Mouse (Mus musculus) midbrain, postnatal 0 days (tissue): ENCODE data around the gene Dcaf5. TPM values are rescaled to one million over a fixed set of nuclear protein-coding genes. Genes with fewer than 3 reads are reported as not detected.

Source experiments
- ATAC-seq: fragments of 200-750 bp; cut with Nextera tagmentation; 2 replicates; pipeline ENCODE4 v1.8.0; 2017; ENCODE audit warnings: moderate number of reproducible peaks, mild to moderate bottlenecking, moderate TSS enrichment, moderate library complexity; ENCODE audit not compliant: low FRiP score
- DNase-seq: peaks from one replicate; pipeline ENCODE4 v3.0.0-alpha.2; 2015; ENCODE audit warnings: low spot score
- H3K27ac ChIP-seq: fragments of 300-500 bp; sonication (generic); 2 replicates; pipeline ENCODE4 v1.5.1; 2014; ENCODE audit warnings: low read depth, mild to moderate bottlenecking, low read length, mixed read lengths
- H3K27me3 ChIP-seq: fragments of 300-500 bp; sonication (generic); 2 replicates; pipeline ENCODE4 v1.6.1; 2014; ENCODE audit warnings: low read length, control low read depth, mixed read lengths; ENCODE audit not compliant: insufficient read depth
- H3K36me3 ChIP-seq: fragments of 300-500 bp; sonication (generic); 2 replicates; pipeline ENCODE4 v1.6.1; 2014; ENCODE audit warnings: low read length, control low read depth, mixed read lengths; ENCODE audit not compliant: insufficient read depth
- H3K4me1 ChIP-seq: fragments of 300-500 bp; sonication (generic); 2 replicates; pipeline ENCODE4 v1.6.1; 2014; ENCODE audit warnings: mild to moderate bottlenecking, control low read depth, antibody characterized with exemption, low read length, mixed read lengths; ENCODE audit not compliant: insufficient read depth
- H3K4me2 ChIP-seq: fragments of 300-500 bp; sonication (generic); 2 replicates; pipeline ENCODE4 v1.6.1; 2014; ENCODE audit warnings: low read depth, mild to moderate bottlenecking, low read length, mixed read lengths; ENCODE audit not compliant: poor library complexity, severe bottlenecking
- H3K4me3 ChIP-seq: fragments of 300-500 bp; sonication (generic); 2 replicates; pipeline ENCODE4 v1.5.1; 2014; ENCODE audit warnings: low read depth, mild to moderate bottlenecking, low read length, moderate library complexity
- H3K9ac ChIP-seq: fragments of 300-500 bp; sonication (generic); replicated peaks from 2 replicates; pipeline ENCODE4 v1.6.1; 2014; ENCODE audit warnings: mild to moderate bottlenecking, low read length, moderate library complexity, mixed read lengths; ENCODE audit not compliant: poor library complexity, severe bottlenecking
- H3K9me3 ChIP-seq: fragments of 300-500 bp; sonication (generic); 2 replicates; pipeline ENCODE4 v1.6.1; 2016; ENCODE audit warnings: low read length, control low read depth
- CTCF ChIP-seq: IDR thresholded peaks from 2 replicates; pipeline ENCODE4 v1.5.1; 2016; ENCODE audit warnings: antibody characterized with exemption, mild to moderate bottlenecking
- WGBS: fragments of 180-500 bp; shearing (Covaris S2); extraction: QIAGEN DNeasy Blood & Tissue Kit; methylation state at CpG from one replicate; pipeline ENCODE4 v1.1.7; 2014; 5-methylcytosine and 5-hydroxymethylcytosine counted together
- polyA plus RNA-seq: library from polyadenylated mRNA; unstranded; fragments of >200 nt; fragmentation: Nextera tagmentation; extraction: Ambion mirVana; gene quantifications from 2 replicates; pipeline ENCODE4 v1.2.1, GENCODE M21; 2015
- total RNA-seq: library from RNA; depleted of rRNA; stranded (reverse); fragments of >200 nt; gene quantifications from 2 replicates; pipeline ENCODE4 v1.2.3, GENCODE M21; 2014; rRNA removed

Gene Dcaf5
- total RNA-seq: 71.6 and 97.6 TPM in 2 replicates
- 17.6 and 19.4 TPM in 2 replicates for polyA plus RNA-seq

DNA sequence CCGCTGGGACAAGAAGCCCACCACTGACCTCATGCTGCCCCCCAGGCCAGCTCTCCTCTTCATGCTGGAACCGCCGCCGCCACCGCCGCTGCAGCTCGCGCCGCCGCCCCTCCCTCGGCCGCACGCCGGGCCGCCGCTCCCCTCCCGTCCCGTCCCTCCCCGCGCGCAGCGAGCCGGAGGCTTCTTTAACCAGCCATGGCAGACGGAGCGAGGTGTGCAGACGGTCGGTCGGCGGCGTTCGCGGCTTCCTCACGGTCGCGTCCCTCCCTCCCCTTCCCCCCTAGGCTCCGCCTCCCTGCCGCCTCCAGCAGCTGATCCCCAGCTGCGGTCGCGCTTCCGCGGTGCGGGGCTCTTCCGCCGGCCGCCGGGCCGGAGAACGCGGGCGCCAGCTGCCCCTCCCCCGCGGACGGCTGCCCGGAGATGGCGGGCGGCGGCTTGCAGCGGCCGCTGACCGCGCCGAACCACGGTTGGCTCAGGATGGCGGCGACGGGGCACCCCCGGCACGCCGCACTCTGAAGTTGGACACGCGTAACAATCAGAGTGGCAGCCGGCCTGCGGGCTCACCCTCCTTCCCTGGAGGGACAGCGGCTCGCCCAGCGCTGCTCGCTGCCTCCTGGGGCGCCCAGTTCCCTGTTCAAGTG lies at the start of gene Dcaf5:
Gene Dcaf5, minus strand, starts transcription at position 266 of the 641 bp plus-strand sequence.
- Histone ChIP-seq H3K4me1 (0 out of 2 replicates have a peak, but pooled peaks cover 4% of the 10 kb centered on the region), H3K4me3 (peak within 1 kb of the TSS; percentile 93), H3K27me3 (no peaks in the 10 kb centered on the region), H3K36me3 (no peaks in the 10 kb centered on the region), H3K4me2 (peak within 1 kb of the TSS; percentile 71), H3K9ac (peak within 1 kb of the TSS; percentile 96), H3K9me3 (no peaks in the 10 kb centered on the region), H3K27ac (peak within 1 kb of the TSS; percentile 97)
- ATAC-seq (peak; percentile 67), DNase-seq (peak; percentile 80)
- no peak for TF ChIP-seq CTCF
- 2% methylated on average over 57 of the region's 79 CpGs for WGBS

DNA sequence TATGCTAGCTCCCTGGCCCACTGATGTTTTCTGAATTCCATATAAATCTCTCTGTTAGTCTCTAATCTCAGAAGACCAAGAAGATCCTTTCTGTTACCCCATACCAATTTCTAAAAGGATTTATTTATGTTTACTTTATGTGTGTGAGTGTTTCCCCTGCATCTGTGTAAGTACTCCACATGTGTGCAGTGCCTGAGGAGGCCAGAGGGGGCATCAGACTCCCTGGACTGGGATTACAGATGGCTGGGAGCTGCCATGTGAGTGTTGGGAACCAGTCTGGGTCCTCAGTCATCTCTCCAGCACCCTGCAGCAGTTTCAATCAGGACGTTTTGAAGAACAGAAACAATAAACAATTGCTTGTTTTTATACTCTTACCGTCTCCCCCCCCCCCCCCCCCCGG lies 47.0 kb upstream of the Dcaf5 start:
- Histone ChIP-seq H3K27ac (no peak overlapping the region), H3K4me2 (no peak overlapping the region), H3K4me1 (no peaks in the 10 kb centered on the region), H3K9me3 (no peaks in the 10 kb centered on the region), H3K9ac (no peak overlapping the region), H3K36me3 (peaks cover 4% of the 10 kb centered on the region), H3K4me3 (no peak overlapping the region), H3K27me3 (no peaks in the 10 kb centered on the region)
- 0 out of 2 replicates have a peak, but pooled peaks have one; percentile 10 for TF ChIP-seq CTCF
- no peak for ATAC-seq
- 81% methylated on average over 3 of the region's 3 CpGs for WGBS
- DNase-seq: no peak

DNA sequence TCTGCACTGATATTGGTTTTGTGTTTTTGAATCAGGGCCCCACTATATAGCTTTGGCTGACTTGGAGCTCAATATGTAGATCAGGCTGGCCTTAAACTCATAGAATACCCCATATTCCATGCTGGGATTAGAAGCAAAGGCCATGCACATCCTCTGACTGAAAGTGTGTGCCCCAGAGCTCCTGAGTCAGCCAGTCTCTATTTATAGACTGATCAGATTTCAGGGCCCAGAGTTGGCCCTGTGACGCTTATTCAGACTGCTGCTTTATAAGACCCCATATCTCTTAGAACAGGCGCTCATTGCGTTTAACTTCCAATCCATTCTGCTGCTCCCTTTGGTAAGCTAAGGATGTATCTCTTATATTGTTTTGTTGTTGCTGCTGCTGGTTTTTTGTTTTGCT lies 43.6 kb upstream of the Dcaf5 start:
- 83% methylated on average over 3 of the region's 3 CpGs for WGBS
- H3K27me3 ChIP-seq: no peaks in the 10 kb centered on the region
- H3K4me1 ChIP-seq: no peaks in the 10 kb centered on the region
- TF ChIP-seq CTCF: no peak
- ATAC-seq (no peak), DNase-seq (no peak)
- no peak overlapping the region for H3K4me2 ChIP-seq
- H3K27ac ChIP-seq: no peak overlapping the region
- H3K36me3 ChIP-seq: peaks cover 1% of the 10 kb centered on the region; the same call in 1 of the 2 replicates
- H3K9me3 ChIP-seq: no peaks in the 10 kb centered on the region
- H3K9ac ChIP-seq: no peak overlapping the region
- no peak overlapping the region for H3K4me3 ChIP-seq

DNA sequence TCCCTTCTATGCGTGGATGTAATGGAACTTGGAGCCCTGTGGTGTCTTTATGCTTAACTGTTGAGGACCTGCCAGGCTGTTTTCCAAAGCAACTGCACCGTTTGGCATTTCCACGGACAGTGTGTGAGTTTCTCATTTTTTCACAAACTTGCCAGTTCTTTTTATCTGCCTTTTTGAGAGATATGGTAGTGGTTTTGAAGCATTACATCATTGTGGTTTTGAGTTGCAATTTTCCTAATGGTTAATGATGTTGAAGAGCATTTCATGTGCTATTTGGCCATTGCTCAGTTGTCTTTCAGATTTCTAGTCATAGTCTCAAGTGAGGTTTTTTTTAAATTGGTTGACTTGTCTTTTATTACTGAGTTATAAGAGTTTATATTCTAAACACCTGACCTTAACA lies 37.3 kb upstream of the Dcaf5 start:
- Histone ChIP-seq H3K4me2 (no peak overlapping the region), H3K4me3 (no peak overlapping the region), H3K27ac (no peak overlapping the region), H3K4me1 (no peaks in the 10 kb centered on the region), H3K9me3 (no peaks in the 10 kb centered on the region), H3K9ac (no peak overlapping the region), H3K36me3 (no peaks in the 10 kb centered on the region), H3K27me3 (no peaks in the 10 kb centered on the region)
- DNase-seq (no peak), ATAC-seq (no peak)
- no peak for TF ChIP-seq CTCF
- 87% methylated on average over 3 of the region's 3 CpGs for WGBS

DNA sequence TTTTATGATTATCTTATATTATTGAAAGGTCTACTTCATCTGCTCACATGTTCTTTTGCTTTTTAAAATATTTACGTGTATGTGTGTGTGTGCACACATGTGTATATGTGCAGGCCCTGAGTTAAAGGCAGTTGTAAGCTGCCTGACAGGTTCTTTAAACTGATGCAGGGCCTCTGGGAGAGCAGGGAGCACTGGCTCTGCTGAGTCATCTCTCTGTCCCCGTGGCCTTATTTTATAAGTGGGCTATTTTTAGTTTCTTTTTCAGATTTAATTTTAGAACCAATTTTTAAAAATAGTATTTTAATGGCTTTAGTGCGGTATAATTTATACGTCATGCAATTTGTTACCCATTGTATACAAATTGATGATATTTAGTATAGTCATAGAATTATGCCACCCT lies 35.5 kb upstream of the Dcaf5 start:
- ATAC-seq (no peak), DNase-seq (no peak)
- no peaks in the 10 kb centered on the region for H3K27me3 ChIP-seq
- H3K27ac ChIP-seq: no peak overlapping the region
- H3K36me3 ChIP-seq: no peaks in the 10 kb centered on the region
- no peak overlapping the region for H3K4me3 ChIP-seq
- WGBS: 87% methylated on average over 4 of the region's 4 CpGs
- no peak overlapping the region for H3K9ac ChIP-seq
- no peak overlapping the region for H3K4me2 ChIP-seq
- no peaks in the 10 kb centered on the region for H3K4me1 ChIP-seq
- TF ChIP-seq CTCF: no peak
- no peaks in the 10 kb centered on the region for H3K9me3 ChIP-seq

DNA sequence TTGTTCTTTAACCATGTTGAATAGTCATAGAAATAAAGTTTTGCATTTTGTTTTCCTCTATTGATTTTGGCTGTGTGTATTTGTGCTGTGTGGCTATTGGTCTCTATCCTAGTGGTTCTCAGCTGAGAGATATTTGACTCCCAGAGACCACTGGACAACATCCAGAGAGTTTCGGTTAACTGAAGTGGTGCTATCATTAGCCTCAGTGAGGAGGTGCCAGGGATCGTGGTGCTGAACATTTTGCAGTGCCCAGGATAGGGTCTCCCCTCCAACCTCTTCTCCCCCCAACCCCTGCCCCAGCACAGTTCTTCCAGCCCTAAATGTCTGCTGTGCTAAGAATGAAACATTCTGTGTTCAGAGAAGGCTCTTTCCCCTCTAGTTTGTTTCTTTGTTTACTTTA lies 33.8 kb upstream of the Dcaf5 start:
- no peak for TF ChIP-seq CTCF
- DNase-seq: no peak
- no peak overlapping the region for H3K4me3 ChIP-seq
- H3K27ac ChIP-seq: no peak overlapping the region
- H3K27me3 ChIP-seq: no peaks in the 10 kb centered on the region
- no peaks in the 10 kb centered on the region for H3K36me3 ChIP-seq
- no peak overlapping the region for H3K4me2 ChIP-seq
- ATAC-seq: no peak
- no peaks in the 10 kb centered on the region for H3K9me3 ChIP-seq
- no peak overlapping the region for H3K9ac ChIP-seq
- no peaks in the 10 kb centered on the region for H3K4me1 ChIP-seq
- WGBS: 89% methylated on average over 2 of the region's 2 CpGs
